Mouse (Mus musculus) liver, embryonic 14.5 days (tissue): Measurements from ENCODE around the gene Csf3. TPM values are rescaled to one million over a fixed set of nuclear protein-coding genes. Genes with fewer than 3 reads are reported as not detected.
"Not testable (repeated sequence)": the region's sequence is repeated elsewhere in the genome, so short reads cannot be mapped to it uniquely, and the experiment has no call there.

Experiments
- ATAC-seq: fragments of 200-750 bp; cut with Nextera tagmentation; 2 replicates; pipeline ENCODE4 v1.8.0; 2017; ENCODE audit warnings: moderate number of reproducible peaks, mild to moderate bottlenecking, moderate library complexity; ENCODE audit not compliant: insufficient read depth
- DNase-seq, 3 experiments: peaks; one replicate each; pipeline ENCODE4 v3.0.0-alpha.2; 2012 to 2013; ENCODE audit warnings: low read depth in 3 of 3, low spot score in 3 of 3
- H3K27ac ChIP-seq: fragments of 300-500 bp; sonication (generic); 2 replicates; pipeline ENCODE4 v1.5.1; 2014; ENCODE audit warnings: moderate library complexity, mild to moderate bottlenecking, control low read depth, inconsistent platforms
- H3K27me3 ChIP-seq: fragments of 300-500 bp; sonication (generic); 2 replicates; pipeline ENCODE4 v1.6.1; 2014; ENCODE audit warnings: mild to moderate bottlenecking, low read length, moderate library complexity; ENCODE audit not compliant: control insufficient read depth, insufficient read depth
- H3K36me3 ChIP-seq: fragments of 300-500 bp; sonication (generic); replicated peaks from 2 replicates; pipeline ENCODE4 v1.6.1; 2014; ENCODE audit warnings: low read depth; ENCODE audit not compliant: control insufficient read depth, insufficient read depth
- H3K4me1 ChIP-seq, 2 experiments: fragments of 200-500 bp in 1 of 2; fragments of 300-500 bp in 1 of 2; sonication (generic) in 1 of 2; replicated peaks; 2 replicates each; pipeline ENCODE4 v1.6.1; 2012 to 2014; ENCODE audit warnings: antibody characterized with exemption in 1 of 2, inconsistent platforms in 1 of 2, low read length in 1 of 2; ENCODE audit not compliant: control insufficient read depth in 2 of 2, insufficient read depth in 2 of 2
- H3K4me2 ChIP-seq: fragments of 300-500 bp; sonication (generic); 2 replicates; pipeline ENCODE4 v1.6.1; 2014; ENCODE audit warnings: low read depth, mild to moderate bottlenecking, control low read depth, moderate library complexity
- H3K4me3 ChIP-seq, 2 experiments: fragments of 200-500 bp in 1 of 2; fragments of 300-500 bp in 1 of 2; sonication (generic) in 1 of 2; 2 replicates each; pipeline ENCODE4 v1.5.1; 2012 to 2014; ENCODE audit warnings: low read depth in 2 of 2, low read length in 2 of 2, mild to moderate bottlenecking in 2 of 2, control low read depth in 1 of 2, inconsistent platforms in 1 of 2, moderate library complexity in 1 of 2; ENCODE audit not compliant: insufficient read depth in 1 of 2
- H3K9ac ChIP-seq: fragments of 300-500 bp; sonication (generic); replicated peaks from 2 replicates; pipeline ENCODE4 v1.6.1; 2014; ENCODE audit warnings: mild to moderate bottlenecking, control low read depth, moderate library complexity
- H3K9me3 ChIP-seq: fragments of 300-500 bp; sonication (generic); 2 replicates; pipeline ENCODE4 v1.6.1; 2016; ENCODE audit warnings: low read length, mixed read lengths; ENCODE audit not compliant: control insufficient read depth
- CTCF ChIP-seq: IDR thresholded peaks from 2 replicates; pipeline ENCODE4 v1.5.1; 2016; ENCODE audit warnings: antibody characterized with exemption, low read depth, control low read depth
- EP300 ChIP-seq: IDR thresholded peaks from 2 replicates; pipeline ENCODE4 v1.6.1; 2016; ENCODE audit warnings: antibody characterized with exemption, low read depth
- WGBS: fragments of 180-500 bp; shearing (Covaris S2); extraction: QIAGEN DNeasy Blood & Tissue Kit; methylation state at CpG from one replicate; pipeline ENCODE4 v1.1.7; 2014; ENCODE audit not compliant: insufficient replicate concordance; 5-methylcytosine and 5-hydroxymethylcytosine counted together
- polyA plus RNA-seq, 2 experiments: library from polyadenylated mRNA; depleted of rRNA in 1 of 2; stranded (reverse) in 1 of 2; unstranded in 1 of 2; fragments of >200 nt; fragmentation: Nextera tagmentation in 1 of 2; extraction: Ambion mirVana in 1 of 2; gene quantifications; 2 replicates each; pipeline versions ENCODE4 v1.2.1 to v1.2.3; 2012 to 2014

Csf3 gene
- polyA plus RNA-seq, 2 experiments: not detected

DNA sequence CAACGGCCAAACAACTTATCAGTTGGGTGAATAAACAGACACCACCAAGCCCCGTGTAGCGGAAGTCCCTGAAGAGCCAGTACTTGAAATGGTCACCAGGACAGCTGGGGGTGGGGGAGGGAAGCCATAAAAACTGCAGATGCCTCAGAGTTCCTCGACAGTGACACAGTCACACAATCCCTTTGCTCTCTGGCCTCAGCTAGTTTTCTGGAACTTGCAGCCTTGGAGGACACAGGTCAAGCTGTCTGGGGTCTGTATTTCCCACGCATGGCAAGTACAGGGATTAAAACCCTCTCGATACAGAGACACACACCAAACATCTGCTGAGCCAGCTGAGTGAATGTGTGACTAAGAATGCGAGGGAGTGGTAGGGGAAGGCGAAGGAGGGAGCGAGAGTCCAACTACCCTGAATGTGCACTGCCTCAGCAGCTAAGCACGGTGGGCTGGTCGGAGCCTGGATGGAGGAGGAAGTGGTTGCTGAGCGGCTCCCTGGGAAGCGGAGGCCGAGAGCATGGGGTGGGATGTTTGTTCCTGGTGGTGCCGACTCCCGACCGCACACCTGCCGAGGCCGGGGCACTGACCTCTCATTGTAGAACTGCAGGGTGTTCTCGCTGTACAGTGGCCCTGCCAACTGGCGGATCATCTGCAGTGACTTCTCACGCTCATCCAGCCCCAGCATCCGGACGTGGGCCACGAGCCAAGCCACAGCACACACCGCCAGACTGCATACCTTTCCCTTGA, 8.1 kb downstream of the Csf3 start:
- H3K4me3 ChIP-seq: no peak overlapping the region
- H3K27ac ChIP-seq: no peak overlapping the region
- ATAC-seq (no peak), DNase-seq (no peak)
- peaks cover 24% of the 10 kb centered on the region for H3K36me3 ChIP-seq
- no peaks in the 10 kb centered on the region for H3K27me3 ChIP-seq
- no peak for TF ChIP-seq EP300
- no peak for TF ChIP-seq CTCF
- WGBS: 53% methylated on average over 26 of the region's 26 CpGs
- H3K9ac ChIP-seq: no peak overlapping the region
- no peaks in the 10 kb centered on the region for H3K9me3 ChIP-seq
- H3K4me1 ChIP-seq: peaks cover 0 to 6% of the 10 kb centered on the region in 2 experiments; a peak in 3 of 4 replicates
- no peak overlapping the region for H3K4me2 ChIP-seq

DNA sequence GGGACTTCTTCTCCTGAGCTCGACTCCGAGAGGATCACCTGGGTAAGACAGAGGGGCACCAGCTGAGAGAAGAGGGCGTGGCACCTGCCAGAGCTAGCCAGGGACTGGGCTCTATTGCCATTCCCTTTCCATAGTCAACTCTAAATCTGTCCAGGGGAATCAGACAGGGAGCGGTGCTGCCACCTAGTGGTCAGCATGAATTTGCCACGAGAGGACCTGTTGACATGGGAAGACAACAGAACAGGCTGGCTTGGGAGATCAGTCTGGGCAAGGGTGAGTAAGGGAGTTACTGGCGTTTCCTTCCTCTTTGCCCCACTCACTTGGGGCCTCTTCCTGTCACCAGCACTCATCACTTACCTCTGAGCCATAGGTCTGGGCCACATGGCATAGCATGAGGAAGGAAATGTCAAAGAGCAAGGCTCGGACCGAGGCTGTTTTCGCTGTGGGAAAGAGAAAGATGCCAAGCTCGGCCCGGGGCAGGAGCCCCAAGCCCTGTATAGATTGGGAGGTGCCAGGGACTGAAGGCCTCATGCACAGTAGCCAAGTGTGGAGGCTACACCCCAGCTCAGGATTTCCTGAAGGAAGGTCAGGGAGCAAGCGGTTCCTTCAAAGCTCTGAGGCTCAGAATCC, 9.5 kb downstream of the Csf3 start:
- H3K4me2 ChIP-seq: no peak overlapping the region
- peaks cover 0 to 6% of the 10 kb centered on the region in 2 experiments; a peak in 3 of 4 replicates for H3K4me1 ChIP-seq
- no peaks in the 10 kb centered on the region for H3K27me3 ChIP-seq
- 31% methylated on average over 12 of the region's 12 CpGs for WGBS
- TF ChIP-seq EP300 (no peak), CTCF (peak; percentile 98)
- H3K4me3 ChIP-seq: no peak overlapping the region
- ATAC-seq (peak; percentile 52), DNase-seq (peak; percentile 62 to 76 (median 66))
- no peak overlapping the region for H3K27ac ChIP-seq
- no peak overlapping the region for H3K9ac ChIP-seq
- H3K9me3 ChIP-seq: no peaks in the 10 kb centered on the region
- peaks cover 28% of the 10 kb centered on the region for H3K36me3 ChIP-seq

DNA sequence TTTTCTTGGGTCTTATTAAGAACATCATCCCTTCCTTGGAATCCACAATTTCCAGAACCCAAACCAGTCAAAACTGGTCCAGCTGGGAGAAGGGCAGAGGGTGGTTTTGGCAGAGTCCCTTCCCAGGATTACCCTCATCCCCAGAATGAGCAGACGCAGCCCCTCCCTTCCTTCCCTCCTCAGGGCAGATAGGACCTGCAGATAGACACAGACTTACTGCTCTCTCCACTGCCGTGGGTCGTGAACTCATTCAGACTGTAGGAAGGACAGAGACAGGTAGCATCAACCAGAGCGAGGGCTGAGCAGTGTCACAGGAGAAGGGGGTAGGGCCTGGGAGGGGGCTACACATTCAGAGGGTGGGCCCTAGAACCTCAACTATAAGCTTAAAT, 10.0 kb downstream of the Csf3 start:
- H3K36me3 ChIP-seq: peaks cover 30% of the 10 kb centered on the region
- DNase-seq (no peak), ATAC-seq (no peak; the same call in 1 of the 2 replicates)
- no peaks in the 10 kb centered on the region for H3K9me3 ChIP-seq
- no peak overlapping the region for H3K4me3 ChIP-seq
- H3K27me3 ChIP-seq: no peaks in the 10 kb centered on the region
- no peak overlapping the region for H3K9ac ChIP-seq
- TF ChIP-seq EP300 (no peak), CTCF (no peak)
- H3K27ac ChIP-seq: no peak overlapping the region
- no peak overlapping the region for H3K4me2 ChIP-seq
- WGBS: 37% methylated on average over 4 of the region's 4 CpGs
- peaks cover 0 to 6% of the 10 kb centered on the region in 2 experiments; a peak in 3 of 4 replicates for H3K4me1 ChIP-seq

DNA sequence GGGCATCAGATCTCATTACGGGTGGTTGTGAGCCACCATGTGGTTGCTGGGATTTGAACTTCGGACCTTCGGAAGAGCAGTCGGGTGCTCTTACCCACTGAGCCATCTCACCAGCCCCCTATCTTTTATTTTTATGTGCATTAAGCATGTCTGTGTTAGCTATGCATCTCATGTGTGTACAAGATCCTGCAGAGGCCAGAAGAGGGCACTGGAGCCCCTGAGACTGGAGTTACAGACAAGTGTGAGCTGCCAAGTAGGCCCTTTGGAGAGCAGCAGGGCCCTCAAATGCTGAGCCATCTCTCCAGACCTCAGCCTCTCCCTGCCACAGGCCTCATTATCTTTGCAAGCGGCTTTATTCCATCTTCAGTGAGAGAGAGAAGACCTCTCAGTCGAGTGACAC, 10.9 kb downstream of the Csf3 start:
- peaks cover 33% of the 10 kb centered on the region for H3K36me3 ChIP-seq
- 60% methylated on average over 5 of the region's 6 CpGs for WGBS
- H3K27ac ChIP-seq, H3K9ac ChIP-seq, DNase-seq, H3K4me3 ChIP-seq, H3K27me3 ChIP-seq, H3K9me3 ChIP-seq, ATAC-seq, H3K4me1 ChIP-seq, H3K4me2 ChIP-seq: not testable (repeated sequence)
- TF ChIP-seq CTCF: peak; percentile 49

DNA sequence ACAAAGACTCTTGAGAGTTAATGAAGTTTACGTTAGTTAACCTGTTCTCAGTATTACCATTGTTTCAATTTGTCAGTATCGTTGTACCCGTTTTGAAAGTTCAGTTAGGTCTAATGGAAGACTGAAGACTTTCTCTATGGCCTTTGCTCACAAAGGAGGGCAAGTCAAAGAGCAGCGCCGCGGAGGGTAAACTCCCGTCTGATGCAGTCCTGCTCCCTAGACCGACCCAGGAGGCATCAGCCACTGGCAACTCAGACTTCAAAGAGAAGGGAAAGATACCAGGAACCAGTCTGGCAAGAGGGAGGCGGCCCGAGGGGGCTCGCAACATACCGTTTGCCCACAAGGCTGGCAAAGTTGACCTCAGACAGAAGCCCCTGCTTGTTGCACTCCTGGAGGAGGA, 12.6 kb downstream of the Csf3 start:
- no peak for ATAC-seq
- DNase-seq: no peak
- Histone ChIP-seq H3K27ac (no peak overlapping the region), H3K4me3 (no peak overlapping the region), H3K4me2 (no peak overlapping the region), H3K4me1 (peaks cover 0 to 6% of the 10 kb centered on the region in 2 experiments; a peak in 3 of 4 replicates), H3K9me3 (no peaks in the 10 kb centered on the region), H3K27me3 (no peaks in the 10 kb centered on the region), H3K36me3 (peaks cover 27% of the 10 kb centered on the region), H3K9ac (no peak overlapping the region)
- TF ChIP-seq EP300 (no peak), CTCF (no peak)
- 72% methylated on average over 12 of the region's 12 CpGs for WGBS
